Mouse (Mus musculus) ES-Bruce4 (cell line): Measurements from ENCODE around the gene Klc2. TPM values are rescaled to one million over a fixed set of nuclear protein-coding genes. Genes with fewer than 3 reads are reported as not detected.
A peak's percentile ranks its signal among the peaks of the same experiment; 100 is the strongest.

Experiments
- H3K27ac ChIP-seq: 2 replicates; pipeline ENCODE4 v1.5.1; 2012; ENCODE audit warnings: low read length, inconsistent platforms; ENCODE audit not compliant: insufficient read depth
- H3K27me3 ChIP-seq: 2 replicates; pipeline ENCODE4 v1.6.1; 2012; ENCODE audit warnings: mild to moderate bottlenecking, low read length, inconsistent platforms; ENCODE audit not compliant: control insufficient read depth, poor library complexity, insufficient read depth, severe bottlenecking
- H3K36me3 ChIP-seq: 2 replicates; pipeline ENCODE4 v1.6.1; 2012; ENCODE audit warnings: inconsistent platforms, mild to moderate bottlenecking, low read length, moderate library complexity; ENCODE audit not compliant: control insufficient read depth, poor library complexity, insufficient read depth, severe bottlenecking
- H3K4me1 ChIP-seq: one replicate; pipeline ENCODE4 v1.8.1; 2011; ENCODE audit warnings: low read length; ENCODE audit not compliant: control insufficient read depth, insufficient read depth
- H3K4me3 ChIP-seq: 2 replicates; pipeline ENCODE4 v1.5.1; 2011; ENCODE audit warnings: low read depth, mild to moderate bottlenecking, low read length
- H3K9ac ChIP-seq: 2 replicates; pipeline ENCODE4 v1.6.1; 2012; ENCODE audit warnings: low read depth, mild to moderate bottlenecking, inconsistent platforms; ENCODE audit not compliant: poor library complexity, severe bottlenecking
- H3K9me3 ChIP-seq: replicated peaks from 2 replicates; pipeline ENCODE4 v1.6.1; 2012; ENCODE audit warnings: mild to moderate bottlenecking, low read length, inconsistent platforms; ENCODE audit not compliant: control insufficient read depth, poor library complexity, insufficient read depth, severe bottlenecking
- CTCF ChIP-seq: IDR thresholded peaks from one replicate; pipeline ENCODE4 v1.8.1; 2011; ENCODE audit warnings: low read depth, low read length
- EP300 ChIP-seq: IDR thresholded peaks from 2 replicates; pipeline ENCODE4 v1.6.1; 2011; ENCODE audit warnings: low read depth, low read length; ENCODE audit not compliant: insufficient read depth
- POLR2A ChIP-seq: IDR thresholded peaks from one replicate; pipeline ENCODE4 v1.8.1; 2011; ENCODE audit warnings: low read length; ENCODE audit not compliant: insufficient read depth
- polyA plus RNA-seq: library from polyadenylated mRNA; stranded (reverse); fragments of >200 nt; gene quantifications from 2 replicates; pipeline ENCODE4 v1.2.4, GENCODE M21; 2011; ENCODE audit warnings: low read depth; ENCODE audit not compliant: missing spikeins, insufficient read depth, insufficient read length

Gene Klc2
- polyA plus RNA-seq, 1 experiment, result 24.5 TPM

GRCm38 (mm10) chr19:5108702-5109101 is 9.7 kb downstream of the Klc2 start:
- H3K9me3 ChIP-seq, result no peaks in the 10 kb centered on the region
- TF ChIP-seq EP300 (no peak), CTCF (no peak), POLR2A (no peak)
- no peak overlapping the region for H3K9ac ChIP-seq
- no peaks in the 10 kb centered on the region for H3K4me1 ChIP-seq
- no peaks in the 10 kb centered on the region for H3K27me3 ChIP-seq
- H3K36me3 ChIP-seq, result peaks cover 9% of the 10 kb centered on the region
- H3K4me3 ChIP-seq, result no peak overlapping the region
- H3K27ac ChIP-seq, result no peak overlapping the region

GRCm38 (mm10) chr19:5108271-5108575 is 10.1 kb downstream of the Klc2 start:
- H3K9me3 ChIP-seq, result no peaks in the 10 kb centered on the region
- TF ChIP-seq CTCF (peak; percentile 33), EP300 (no peak)
- no peak overlapping the region for H3K9ac ChIP-seq
- no peak overlapping the region for H3K27ac ChIP-seq
- no peak overlapping the region for H3K4me3 ChIP-seq
- H3K36me3 ChIP-seq, result peaks cover 12% of the 10 kb centered on the region
- H3K27me3 ChIP-seq, result no peaks in the 10 kb centered on the region
- H3K4me1 ChIP-seq, result no peaks in the 10 kb centered on the region

GRCm38 (mm10) chr19:5107556-5108270 is 10.6 kb downstream of the Klc2 start:
- H3K4me3 ChIP-seq, result no peak overlapping the region
- no peaks in the 10 kb centered on the region for H3K9me3 ChIP-seq
- H3K36me3 ChIP-seq, result peaks cover 12% of the 10 kb centered on the region
- no peaks in the 10 kb centered on the region for H3K4me1 ChIP-seq
- no peak overlapping the region for H3K9ac ChIP-seq
- H3K27me3 ChIP-seq, result no peaks in the 10 kb centered on the region
- TF ChIP-seq POLR2A, result no peak
- no peak for TF ChIP-seq EP300
- TF ChIP-seq CTCF, result no peak
- no peak overlapping the region for H3K27ac ChIP-seq

- H3K36me3 ChIP-seq, result peaks cover 12% of the 10 kb centered on the region
- H3K4me1 ChIP-seq, result no peaks in the 10 kb centered on the region
- no peaks in the 10 kb centered on the region for H3K27me3 ChIP-seq
- H3K27ac ChIP-seq, result no peak within 1 kb of the TSS
- peak within 1 kb of the TSS; percentile 89 for H3K4me3 ChIP-seq
- H3K9me3 ChIP-seq, result no peaks in the 10 kb centered on the region
- TF ChIP-seq POLR2A (no peak), CTCF (no peak), EP300 (no peak)
- H3K9ac ChIP-seq, result peak within 1 kb of the TSS; percentile 92
These were observed 11.6 kb downstream of the Klc2 start, which contains the start of gene Rab1b for GRCm38 (mm10) chr19:5106731-5107191. Rab1b (minus strand) TSS chr19:5107072.

- no peak for TF ChIP-seq EP300
- no peak for TF ChIP-seq CTCF
- Histone ChIP-seq H3K27me3 (no peaks in the 10 kb centered on the region), H3K27ac (no peak overlapping the region), H3K36me3 (peaks cover 12% of the 10 kb centered on the region), H3K4me1 (no peaks in the 10 kb centered on the region), H3K4me3 (peak overlapping the region; percentile 89), H3K9ac (peak overlapping the region; percentile 92), H3K9me3 (no peaks in the 10 kb centered on the region)
These were observed 12.3 kb downstream of the Klc2 start for GRCm38 (mm10) chr19:5106074-5106473.

- Histone ChIP-seq H3K27ac (no peak within 1 kb of the TSS), H3K9ac (peak within 1 kb of the TSS; percentile 88), H3K27me3 (no peaks in the 10 kb centered on the region), H3K4me3 (peak within 1 kb of the TSS; percentile 74), H3K36me3 (peaks cover 3% of the 10 kb centered on the region), H3K4me1 (no peaks in the 10 kb centered on the region), H3K9me3 (no peaks in the 10 kb centered on the region)
- no peak for TF ChIP-seq EP300
- TF ChIP-seq CTCF, result no peak
- no peak for TF ChIP-seq POLR2A
These were observed 19.8 kb downstream of the Klc2 start, which contains the start of gene Cnih2 for GRCm38 (mm10) chr19:5098363-5099143. Cnih2 (minus strand) TSS chr19:5098521.
